Mouse (Mus musculus): ENCODE results near the gene Ppp2r1b. TPM values are rescaled to one million over a fixed set of nuclear protein-coding genes. Genes with fewer than 3 reads are reported as not detected.
A peak's percentile ranks its signal among the peaks of the same experiment; 100 is the strongest.

Gene Ppp2r1b
- polyA plus RNA-seq, 1 experiment from 2014 or later: 68.8 TPM

DNA sequence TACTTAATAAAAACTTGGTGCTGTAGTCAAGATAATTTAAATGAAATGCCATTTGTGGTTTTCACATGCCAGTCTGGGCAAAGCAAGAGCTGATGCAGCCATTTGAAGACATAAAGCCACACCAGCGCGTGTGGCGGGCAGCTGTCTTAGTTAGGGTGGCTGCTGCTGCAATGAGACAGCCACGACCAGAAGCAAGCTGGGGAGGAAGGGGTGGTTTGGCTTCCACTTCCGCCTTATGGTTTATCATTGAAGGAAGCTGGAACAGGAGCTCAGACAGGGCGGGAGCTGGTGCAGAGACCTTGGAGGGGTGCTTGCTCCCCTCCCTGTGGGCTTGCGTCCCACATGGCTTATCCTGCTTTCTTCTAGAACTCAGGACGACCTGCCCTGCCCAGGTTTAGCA is 20.7 kb downstream of the Ppp2r1b start:
- Histone ChIP-seq H3K9me3 (replicated peaks) (no peaks in the 10 kb centered on the region), H3K27me3 (no peaks in the 10 kb centered on the region), H3K9ac (no peak overlapping the region), H3K36me3 (replicated peaks) (peaks cover 98% of the 10 kb centered on the region), H3K4me3 (replicated peaks) (no peak overlapping the region), H3K27ac (replicated peaks) (no peak overlapping the region), H3K4me2 (no peak overlapping the region), H3K4me1 (replicated peaks) (peaks cover under 1% of the 10 kb centered on the region)
- no peak; the same call in 1 of the 2 replicates for ATAC-seq (ENCODE audit: insufficient read depth)
- WGBS (ENCODE audit: insufficient replicate concordance): 59% methylated on average over 8 of the region's 8 CpGs

DNA sequence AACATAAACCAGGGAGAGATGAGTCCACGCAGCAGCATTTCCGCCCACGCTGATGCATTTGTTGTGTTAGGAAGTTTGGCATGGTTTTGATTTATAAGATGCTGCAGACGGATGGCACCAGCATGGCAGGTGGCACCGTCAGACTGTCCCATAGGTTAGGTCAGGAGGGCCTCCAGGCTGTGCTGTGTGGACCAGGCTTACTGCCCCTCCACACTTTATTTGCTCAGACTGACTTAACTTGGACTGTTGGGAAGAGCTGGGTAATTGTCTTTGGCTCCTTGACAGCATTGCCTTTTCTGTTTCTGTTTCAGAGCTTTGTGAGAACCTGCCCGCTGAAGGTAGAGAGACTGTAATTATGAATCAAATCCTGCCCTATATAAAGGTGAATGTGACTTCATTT is 21.9 kb downstream of the Ppp2r1b start:
- 94% methylated on average over 6 of the region's 6 CpGs for WGBS (ENCODE audit: insufficient replicate concordance)
- Histone ChIP-seq H3K4me2 (no peak overlapping the region), H3K36me3 (replicated peaks) (peaks cover 91% of the 10 kb centered on the region), H3K4me3 (replicated peaks) (no peak overlapping the region), H3K27ac (replicated peaks) (no peak overlapping the region), H3K4me1 (replicated peaks) (no peaks in the 10 kb centered on the region; the same call in 1 of the 2 replicates), H3K9me3 (replicated peaks) (no peaks in the 10 kb centered on the region), H3K27me3 (no peaks in the 10 kb centered on the region), H3K9ac (no peak overlapping the region)
- no peak for ATAC-seq (ENCODE audit: insufficient read depth)

GRCm38 (mm10) chr9:50868182-50868581 is 23.1 kb downstream of the Ppp2r1b start:
- H3K9ac ChIP-seq: no peak overlapping the region
- H3K9me3 ChIP-seq (replicated peaks): no peaks in the 10 kb centered on the region
- H3K4me3 ChIP-seq (replicated peaks): no peak overlapping the region
- H3K27me3 ChIP-seq: no peaks in the 10 kb centered on the region
- H3K4me2 ChIP-seq: no peak overlapping the region
- 83% methylated on average over 2 of the region's 2 CpGs for WGBS (ENCODE audit: insufficient replicate concordance)
- H3K36me3 ChIP-seq (replicated peaks): peaks cover 91% of the 10 kb centered on the region
- no peak for ATAC-seq (ENCODE audit: insufficient read depth)
- H3K4me1 ChIP-seq (replicated peaks): no peaks in the 10 kb centered on the region; the same call in 1 of the 2 replicates
- no peak overlapping the region for H3K27ac ChIP-seq (replicated peaks)

GRCm38 (mm10) chr9:50873210-50873609 is 28.1 kb downstream of the Ppp2r1b start:
- no peak overlapping the region for H3K9ac ChIP-seq
- WGBS (ENCODE audit: insufficient replicate concordance): 91% methylated on average over 9 of the region's 9 CpGs
- H3K4me3 ChIP-seq (replicated peaks): no peak overlapping the region
- no peak for ATAC-seq (ENCODE audit: insufficient read depth)
- H3K36me3 ChIP-seq (replicated peaks): peaks cover 91% of the 10 kb centered on the region
- no peak overlapping the region for H3K27ac ChIP-seq (replicated peaks)
- no peaks in the 10 kb centered on the region for H3K27me3 ChIP-seq
- H3K4me2 ChIP-seq: no peak overlapping the region
- no peaks in the 10 kb centered on the region for H3K4me1 ChIP-seq (replicated peaks)
- H3K9me3 ChIP-seq (replicated peaks): no peaks in the 10 kb centered on the region

- H3K4me1 ChIP-seq (replicated peaks): no peaks in the 10 kb centered on the region
- no peaks in the 10 kb centered on the region for H3K9me3 ChIP-seq (replicated peaks)
- no peaks in the 10 kb centered on the region for H3K27me3 ChIP-seq
- ATAC-seq (ENCODE audit: insufficient read depth): no peak
- no peak overlapping the region for H3K4me3 ChIP-seq (replicated peaks)
- no peak overlapping the region for H3K4me2 ChIP-seq
- peaks cover 91% of the 10 kb centered on the region for H3K36me3 ChIP-seq (replicated peaks)
- no peak overlapping the region for H3K27ac ChIP-seq (replicated peaks)
- no peak overlapping the region for H3K9ac ChIP-seq
- 87% methylated on average over 6 of the region's 6 CpGs for WGBS (ENCODE audit: insufficient replicate concordance)
Observed at GRCm38 (mm10) chr9:50874031-50874430, 28.9 kb downstream of the Ppp2r1b start.

- WGBS (ENCODE audit: insufficient replicate concordance): 92% methylated on average over 4 of the region's 4 CpGs
- H3K27me3 ChIP-seq: no peaks in the 10 kb centered on the region
- no peaks in the 10 kb centered on the region for H3K9me3 ChIP-seq (replicated peaks)
- ATAC-seq (ENCODE audit: insufficient read depth): no peak
- no peaks in the 10 kb centered on the region for H3K4me1 ChIP-seq (replicated peaks)
- no peak overlapping the region for H3K9ac ChIP-seq
- H3K4me3 ChIP-seq (replicated peaks): no peak overlapping the region
- H3K27ac ChIP-seq (replicated peaks): no peak overlapping the region
- H3K36me3 ChIP-seq (replicated peaks): peaks cover 93% of the 10 kb centered on the region
- no peak overlapping the region for H3K4me2 ChIP-seq
Observed at GRCm38 (mm10) chr9:50875470-50875869, 30.4 kb downstream of the Ppp2r1b start.

- Histone ChIP-seq H3K4me3 (replicated peaks) (no peak overlapping the region), H3K4me1 (replicated peaks) (no peaks in the 10 kb centered on the region), H3K36me3 (replicated peaks) (peaks cover 93% of the 10 kb centered on the region), H3K4me2 (no peak overlapping the region), H3K27ac (replicated peaks) (no peak overlapping the region), H3K27me3 (no peaks in the 10 kb centered on the region), H3K9ac (no peak overlapping the region), H3K9me3 (replicated peaks) (no peaks in the 10 kb centered on the region)
- WGBS (ENCODE audit: insufficient replicate concordance): 87% methylated on average over 3 of the region's 3 CpGs
- ATAC-seq (ENCODE audit: insufficient read depth): no peak
Observed at GRCm38 (mm10) chr9:50876287-50876686, 31.2 kb downstream of the Ppp2r1b start.

- Histone ChIP-seq H3K27me3 (no peaks in the 10 kb centered on the region), H3K9ac (no peak overlapping the region), H3K4me3 (replicated peaks) (no peak overlapping the region), H3K36me3 (replicated peaks) (peaks cover 100% of the 10 kb centered on the region), H3K27ac (replicated peaks) (no peak overlapping the region), H3K9me3 (replicated peaks) (no peaks in the 10 kb centered on the region), H3K4me1 (replicated peaks) (no peaks in the 10 kb centered on the region), H3K4me2 (no peak overlapping the region)
- 73% methylated on average over 3 of the region's 3 CpGs for WGBS (ENCODE audit: insufficient replicate concordance)
- ATAC-seq (ENCODE audit: insufficient read depth): no peak
Observed at GRCm38 (mm10) chr9:50877431-50877830, 32.3 kb downstream of the Ppp2r1b start.

DNA sequence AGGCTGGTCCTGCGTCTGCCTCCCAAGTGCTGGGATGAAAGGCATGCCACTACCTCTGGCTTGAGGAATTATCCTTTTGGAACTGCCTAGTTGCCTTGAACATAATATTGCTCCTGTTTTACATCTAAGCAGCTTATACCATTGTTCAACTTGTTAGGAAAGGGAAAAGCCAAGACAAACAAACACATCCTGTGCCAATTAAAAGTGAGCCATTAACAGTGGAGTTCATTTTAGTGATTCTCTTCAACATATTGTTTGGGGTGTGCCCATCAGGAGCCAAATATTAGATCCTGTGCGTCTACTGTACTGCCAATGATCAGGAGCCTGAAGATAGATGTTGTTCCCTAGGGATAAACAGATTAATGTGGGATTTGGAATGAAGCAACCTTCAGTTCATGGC is 37.1 kb downstream of the Ppp2r1b start:
- Histone ChIP-seq H3K4me1 (replicated peaks) (no peaks in the 10 kb centered on the region), H3K27me3 (no peaks in the 10 kb centered on the region), H3K4me2 (no peak overlapping the region), H3K9ac (no peak overlapping the region), H3K27ac (replicated peaks) (no peak overlapping the region), H3K9me3 (replicated peaks) (no peaks in the 10 kb centered on the region), H3K4me3 (replicated peaks) (no peak overlapping the region), H3K36me3 (replicated peaks) (peaks cover 97% of the 10 kb centered on the region)
- ATAC-seq (ENCODE audit: insufficient read depth): no peak
- 90% methylated on average over 2 of the region's 2 CpGs for WGBS (ENCODE audit: insufficient replicate concordance)

DNA sequence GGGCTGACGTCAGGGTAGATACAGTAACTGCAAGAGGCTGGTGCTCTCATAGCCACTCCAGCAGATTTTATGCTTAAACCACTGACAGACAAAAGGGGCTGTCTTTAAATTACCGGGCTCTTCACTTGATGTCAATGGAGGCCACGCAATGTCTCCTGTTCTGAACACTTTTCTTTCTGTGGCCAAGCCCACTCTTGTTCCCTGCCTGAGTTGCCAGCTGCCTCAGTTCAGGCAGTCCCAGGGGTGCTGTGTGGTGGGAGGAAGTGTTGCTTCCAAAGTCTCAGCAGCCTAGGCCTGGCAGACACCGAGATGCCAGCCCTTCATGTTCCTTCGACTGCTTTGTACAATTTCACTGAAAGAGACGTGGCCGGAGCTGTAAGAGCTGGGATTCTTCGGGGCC is 39.0 kb downstream of the Ppp2r1b start:
- Histone ChIP-seq H3K9ac (no peak overlapping the region), H3K36me3 (replicated peaks) (peaks cover 96% of the 10 kb centered on the region), H3K4me3 (replicated peaks) (no peak overlapping the region), H3K27me3 (no peaks in the 10 kb centered on the region), H3K27ac (replicated peaks) (no peak overlapping the region), H3K9me3 (replicated peaks) (no peaks in the 10 kb centered on the region), H3K4me2 (no peak overlapping the region), H3K4me1 (replicated peaks) (no peaks in the 10 kb centered on the region; the same call in 1 of the 2 replicates)
- WGBS (ENCODE audit: insufficient replicate concordance): 81% methylated on average over 8 of the region's 8 CpGs
- ATAC-seq (ENCODE audit: insufficient read depth): no peak

DNA sequence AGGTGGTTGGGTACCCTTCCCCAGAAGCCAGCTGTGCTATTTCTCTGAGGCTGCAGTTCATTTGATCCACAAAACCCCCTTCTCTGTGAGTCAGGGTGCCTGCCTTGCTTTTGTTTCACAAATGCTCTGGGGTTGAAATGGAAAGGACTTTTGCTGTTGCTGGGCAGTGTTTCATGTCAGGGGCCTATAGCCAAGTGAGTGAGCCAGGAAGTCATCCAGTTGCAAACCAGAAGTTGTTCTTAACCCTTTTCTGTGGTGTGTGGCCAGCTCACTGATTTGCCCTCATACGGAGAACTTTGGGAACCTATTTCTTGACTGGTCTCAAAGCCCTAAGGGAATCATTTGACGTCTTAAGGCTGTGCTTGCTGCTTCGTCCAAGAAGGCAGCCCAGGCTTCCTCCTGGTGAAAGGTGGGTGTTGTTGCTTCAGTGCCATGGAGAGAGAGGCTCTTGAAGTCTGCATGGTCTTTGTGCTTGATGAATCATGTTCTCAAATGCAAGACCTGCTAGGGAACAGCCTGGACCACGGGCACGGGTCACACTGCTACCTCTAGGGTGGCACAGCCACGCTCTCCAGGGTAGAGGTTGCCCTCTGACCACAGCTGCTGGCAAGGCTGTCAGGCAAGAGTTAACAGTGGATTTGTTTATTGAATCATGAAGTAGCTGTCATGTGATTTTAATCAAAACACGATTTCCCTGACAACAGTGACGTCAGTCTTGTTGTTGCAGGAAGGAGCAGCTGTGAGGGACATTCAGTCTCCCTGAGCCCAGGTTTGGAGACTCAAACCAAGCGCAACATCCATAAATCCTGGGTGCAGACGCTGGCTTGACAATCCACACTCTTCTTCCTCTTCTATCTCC is 39.9 kb downstream of the Ppp2r1b start:
- Histone ChIP-seq H3K27me3 (no peaks in the 10 kb centered on the region), H3K9ac (no peak overlapping the region), H3K36me3 (replicated peaks) (peaks cover 92% of the 10 kb centered on the region), H3K9me3 (replicated peaks) (no peaks in the 10 kb centered on the region), H3K27ac (replicated peaks) (peak overlapping the region; percentile 6; the same call in 1 of the 2 replicates), H3K4me2 (no peak overlapping the region), H3K4me3 (replicated peaks) (no peak overlapping the region), H3K4me1 (replicated peaks) (no peaks in the 10 kb centered on the region; the same call in 1 of the 2 replicates)
- ATAC-seq (ENCODE audit: insufficient read depth): no peak
- WGBS (ENCODE audit: insufficient replicate concordance): 74% methylated on average over 10 of the region's 10 CpGs

All from liver, embryonic 15.5 days (tissue).